Mouse (Mus musculus) forebrain, embryonic 13.5 days (tissue): ENCODE measurements around the gene A430033K04Rik. TPM values are rescaled to one million over a fixed set of nuclear protein-coding genes. Genes with fewer than 3 reads are reported as not detected.
A peak's percentile ranks its signal among the peaks of the same experiment; 100 is the strongest.

Experiments
- ATAC-seq: fragments of 200-750 bp; cut with Nextera tagmentation; 2 replicates; pipeline ENCODE4 v1.8.0; 2017
- H3K27ac ChIP-seq: fragments of 300-500 bp; sonication (generic); 2 replicates; pipeline ENCODE4 v1.5.1; 2015; ENCODE audit warnings: inconsistent platforms, mild to moderate bottlenecking, moderate library complexity
- H3K27me3 ChIP-seq: fragments of 300-500 bp; sonication (generic); 2 replicates; pipeline ENCODE4 v1.6.1; 2015; ENCODE audit warnings: mild to moderate bottlenecking, inconsistent platforms
- H3K36me3 ChIP-seq: fragments of 300-500 bp; sonication (generic); 2 replicates; pipeline ENCODE4 v1.6.1; 2015; ENCODE audit warnings: mild to moderate bottlenecking, inconsistent platforms; ENCODE audit not compliant: poor library complexity, severe bottlenecking
- H3K4me1 ChIP-seq: fragments of 300-500 bp; sonication (generic); 2 replicates; pipeline ENCODE4 v1.6.1; 2015; ENCODE audit warnings: inconsistent platforms
- H3K4me2 ChIP-seq: fragments of 300-500 bp; sonication (generic); 2 replicates; pipeline ENCODE4 v1.6.1; 2015; ENCODE audit warnings: inconsistent platforms, mild to moderate bottlenecking, moderate library complexity
- H3K4me3 ChIP-seq: fragments of 300-500 bp; sonication (generic); 2 replicates; pipeline ENCODE4 v1.5.1; 2015; ENCODE audit warnings: mild to moderate bottlenecking, inconsistent platforms
- H3K9ac ChIP-seq: fragments of 300-500 bp; sonication (generic); 2 replicates; pipeline ENCODE4 v1.6.1; 2015; ENCODE audit warnings: mild to moderate bottlenecking, inconsistent platforms
- H3K9me3 ChIP-seq: fragments of 300-500 bp; sonication (generic); replicated peaks from 2 replicates; pipeline ENCODE4 v1.6.1; 2016; ENCODE audit warnings: inconsistent platforms
- WGBS: fragments of 180-500 bp; shearing (Covaris S2); methylation state at CpG from one replicate; pipeline ENCODE4 v1.1.7; 2015; 5-methylcytosine and 5-hydroxymethylcytosine counted together
- polyA plus RNA-seq: library from polyadenylated mRNA; unstranded; fragments of >200 nt; fragmentation: Nextera tagmentation; extraction: Ambion mirVana; gene quantifications from 2 replicates; pipeline ENCODE4 v1.2.1, GENCODE M21; 2015

The A430033K04Rik gene
- 19.5 and 21.9 TPM in 2 replicates for polyA plus RNA-seq

- peak within 1 kb of the TSS; percentile 88 for H3K4me3 ChIP-seq
- peaks cover 5% of the 10 kb centered on the region for H3K36me3 ChIP-seq
- 0 out of 2 replicates have a peak, but pooled peaks cover 3% of the 10 kb centered on the region for H3K9me3 ChIP-seq
- peak within 1 kb of the TSS; percentile 91 for H3K27ac ChIP-seq
- peaks cover 28% of the 10 kb centered on the region for H3K4me1 ChIP-seq
- no peaks in the 10 kb centered on the region for H3K27me3 ChIP-seq
- H3K9ac ChIP-seq = peak within 1 kb of the TSS; percentile 93
- ATAC-seq = peak; percentile 95
- WGBS = under 1% methylated on average over 30 of the region's 30 CpGs
- H3K4me2 ChIP-seq = peak within 1 kb of the TSS; percentile 77
Observed at GRCm38 (mm10) chr5:138622645-138623477, at the start of gene A430033K04Rik. Gene A430033K04Rik, plus strand, starts transcription at chr5:138622859.

- no peak for ATAC-seq
- Histone ChIP-seq H3K9me3 (peaks cover 20% of the 10 kb centered on the region), H3K4me1 (no peaks in the 10 kb centered on the region), H3K36me3 (no peaks in the 10 kb centered on the region), H3K4me3 (no peak overlapping the region), H3K27ac (no peak overlapping the region), H3K27me3 (no peaks in the 10 kb centered on the region), H3K4me2 (no peak overlapping the region), H3K9ac (no peak overlapping the region)
- WGBS = 98% methylated on average over 6 of the region's 6 CpGs
Observed at GRCm38 (mm10) chr5:138587396-138587795, 35.3 kb upstream of the A430033K04Rik start.

- 100% methylated on average over 1 of the region's 1 CpGs for WGBS
- Histone ChIP-seq H3K9me3 (peaks cover 44% of the 10 kb centered on the region), H3K9ac (no peak overlapping the region), H3K27me3 (no peaks in the 10 kb centered on the region), H3K36me3 (peaks cover 50% of the 10 kb centered on the region), H3K27ac (no peak overlapping the region), H3K4me1 (peaks cover 9% of the 10 kb centered on the region), H3K4me2 (peak overlapping the region; percentile 55), H3K4me3 (peak overlapping the region; percentile 86)
- no peak for ATAC-seq
Observed at GRCm38 (mm10) chr5:138618353-138618752, 4.3 kb upstream of the A430033K04Rik start.

- H3K27me3 ChIP-seq = no peaks in the 10 kb centered on the region
- H3K9me3 ChIP-seq = peaks cover 32% of the 10 kb centered on the region
- H3K4me3 ChIP-seq = peak within 1 kb of the TSS; percentile 86
- ATAC-seq = peak; percentile 95
- WGBS = 1% methylated on average over 43 of the region's 43 CpGs
- peak within 1 kb of the TSS; percentile 55 for H3K4me2 ChIP-seq
- H3K36me3 ChIP-seq = peaks cover 39% of the 10 kb centered on the region
- H3K4me1 ChIP-seq = peaks cover 20% of the 10 kb centered on the region
- peak within 1 kb of the TSS; percentile 98 for H3K27ac ChIP-seq
- peak within 1 kb of the TSS; percentile 97 for H3K9ac ChIP-seq
Observed at GRCm38 (mm10) chr5:138619211-138620128, 3.2 kb upstream of the A430033K04Rik start, which contains the start of gene Zfp68. Gene Zfp68, minus strand, starts transcription at chr5:138619761.

- 66% methylated on average over 5 of the region's 5 CpGs for WGBS
- ATAC-seq = no peak
- Histone ChIP-seq H3K27ac (peak overlapping the region; percentile 40; the same call in 1 of the 2 replicates), H3K4me2 (no peak overlapping the region), H3K4me3 (no peak overlapping the region), H3K36me3 (peaks cover 26% of the 10 kb centered on the region), H3K27me3 (no peaks in the 10 kb centered on the region), H3K9me3 (peaks cover 21% of the 10 kb centered on the region), H3K9ac (no peak overlapping the region), H3K4me1 (peaks cover 28% of the 10 kb centered on the region)
Observed at GRCm38 (mm10) chr5:138620836-138621235, 1.8 kb upstream of the A430033K04Rik start.

GRCm38 (mm10) chr5:138623478-138623875 lies 818 bp downstream of the A430033K04Rik start:
- no peak for ATAC-seq
- H3K9me3 ChIP-seq = no peaks in the 10 kb centered on the region
- peak overlapping the region; percentile 77 for H3K4me2 ChIP-seq
- peaks cover 28% of the 10 kb centered on the region for H3K4me1 ChIP-seq
- peak overlapping the region; percentile 93 for H3K9ac ChIP-seq
- 23% methylated on average over 3 of the region's 3 CpGs for WGBS
- no peaks in the 10 kb centered on the region for H3K36me3 ChIP-seq
- H3K27ac ChIP-seq = peak overlapping the region; percentile 91; the same call in 1 of the 2 replicates
- no peaks in the 10 kb centered on the region for H3K27me3 ChIP-seq
- H3K4me3 ChIP-seq = peak overlapping the region; percentile 88

GRCm38 (mm10) chr5:138636486-138636885 lies 13.8 kb downstream of the A430033K04Rik start:
- 90% methylated on average over 2 of the region's 2 CpGs for WGBS
- H3K4me1 ChIP-seq = no peaks in the 10 kb centered on the region
- no peaks in the 10 kb centered on the region for H3K27me3 ChIP-seq
- H3K9ac ChIP-seq = no peak overlapping the region
- H3K4me2 ChIP-seq = no peak overlapping the region
- no peaks in the 10 kb centered on the region for H3K9me3 ChIP-seq
- peaks cover 59% of the 10 kb centered on the region for H3K36me3 ChIP-seq
- ATAC-seq = no peak
- H3K4me3 ChIP-seq = no peak overlapping the region
- no peak overlapping the region for H3K27ac ChIP-seq

GRCm38 (mm10) chr5:138641081-138641480 lies 18.4 kb downstream of the A430033K04Rik start:
- H3K9ac ChIP-seq = no peak overlapping the region
- H3K27me3 ChIP-seq = no peaks in the 10 kb centered on the region
- no peaks in the 10 kb centered on the region for H3K9me3 ChIP-seq
- no peak for ATAC-seq
- no peak overlapping the region for H3K4me2 ChIP-seq
- H3K4me3 ChIP-seq = no peak overlapping the region
- H3K36me3 ChIP-seq = peaks cover 78% of the 10 kb centered on the region
- H3K4me1 ChIP-seq = no peaks in the 10 kb centered on the region
- H3K27ac ChIP-seq = no peak overlapping the region
- 95% methylated on average over 3 of the region's 3 CpGs for WGBS

- Histone ChIP-seq H3K4me3 (no peak overlapping the region), H3K9ac (no peak overlapping the region), H3K27ac (no peak overlapping the region), H3K4me2 (no peak overlapping the region), H3K9me3 (no peaks in the 10 kb centered on the region), H3K36me3 (peaks cover 79% of the 10 kb centered on the region), H3K27me3 (no peaks in the 10 kb centered on the region), H3K4me1 (no peaks in the 10 kb centered on the region)
- 95% methylated on average over 3 of the region's 3 CpGs for WGBS
- no peak for ATAC-seq
Observed at GRCm38 (mm10) chr5:138641761-138642160, 19.1 kb downstream of the A430033K04Rik start.

GRCm38 (mm10) chr5:138652911-138653310 lies 30.3 kb downstream of the A430033K04Rik start:
- Histone ChIP-seq H3K27ac (no peak overlapping the region), H3K27me3 (no peaks in the 10 kb centered on the region)
- 97% methylated on average over 1 of the region's 1 CpGs for WGBS

GRCm38 (mm10) chr5:138656477-138657156 lies 34.0 kb downstream of the A430033K04Rik start:
- no peak overlapping the region for H3K4me3 ChIP-seq
- 21% methylated on average over 2 of the region's 2 CpGs for WGBS
- no peak overlapping the region for H3K27ac ChIP-seq
- no peak overlapping the region for H3K4me2 ChIP-seq
- ATAC-seq = peak; percentile 77; the same call in 1 of the 2 replicates
- no peaks in the 10 kb centered on the region for H3K4me1 ChIP-seq
- no peaks in the 10 kb centered on the region for H3K9me3 ChIP-seq
- H3K9ac ChIP-seq = no peak overlapping the region
- H3K36me3 ChIP-seq = peaks cover 5% of the 10 kb centered on the region
- H3K27me3 ChIP-seq = no peaks in the 10 kb centered on the region

More at GRCm38 (mm10) chr5:138652911-138653310, 30.3 kb downstream of the A430033K04Rik start:
- no peak for ATAC-seq
- Histone ChIP-seq H3K9me3 (no peaks in the 10 kb centered on the region), H3K36me3 (peaks cover 30% of the 10 kb centered on the region), H3K4me3 (no peak overlapping the region), H3K9ac (no peak overlapping the region), H3K4me2 (no peak overlapping the region), H3K4me1 (no peaks in the 10 kb centered on the region)
